19 mouse cellular contexts compared by ENCODE assay signal in genomic region chr4:95376386-95376785, GRCm38 (mm10).
DNase-seq lines count a peak whose midpoint lies in the region; ATAC-seq and TF ChIP-seq lines count a peak whose summit lies in the region.
"Had no signal": no experiment of that assay in that cellular context is flagged by ENCODE, and none has a peak within 500 bp of the region (broad histone marks: within the 10 kb centered on the region; RNA-seq: fewer than 3 reads in every experiment).

No protein-coding gene starts in this region.

- H3K27ac ChIP-seq in layer of hippocampus, adult 2 months: peak overlapping the region; percentile 74; the same call in 1 of the 2 replicates
- peak overlapping the region; percentile 59 for H3K27ac ChIP-seq in embryonic facial prominence, embryonic 10.5 days (replicated peaks)
- 0 out of 2 replicates have a peak overlapping the region, but pooled peaks have one; percentile 29 for H3K27ac ChIP-seq in embryonic facial prominence, embryonic 15.5 days (replicated peaks)
- peak overlapping the region; percentile 69; the same call in 1 of the 2 replicates for H3K27ac ChIP-seq in stomach, embryonic 15.5 days
- H3K27ac ChIP-seq in liver, embryonic 11.5 days (ENCODE audit: low read depth, low read length): no peak overlapping the region
- H3K27ac ChIP-seq: embryonic facial prominence, embryonic 13.5 days; heart, embryonic 13.5 days; hindbrain, embryonic 13.5 days; midbrain, embryonic 13.5 days had no signal

- H3K9me3 ChIP-seq in embryonic facial prominence, embryonic 10.5 days: no peaks in the 10 kb centered on the region
- H3K9me3 ChIP-seq in embryonic facial prominence, embryonic 15.5 days (replicated peaks): no peaks in the 10 kb centered on the region
- H3K9me3 ChIP-seq in stomach, embryonic 15.5 days: no peaks in the 10 kb centered on the region
- no peaks in the 10 kb centered on the region for H3K9me3 ChIP-seq in liver, embryonic 11.5 days (ENCODE audit: control insufficient read depth, low read length)
- H3K9me3 ChIP-seq: embryonic facial prominence, embryonic 13.5 days; heart, embryonic 13.5 days; hindbrain, embryonic 13.5 days; midbrain, embryonic 13.5 days had no signal

- no peaks in the 10 kb centered on the region for H3K36me3 ChIP-seq in embryonic facial prominence, embryonic 10.5 days (replicated peaks)
- H3K36me3 ChIP-seq in embryonic facial prominence, embryonic 15.5 days: no peaks in the 10 kb centered on the region
- H3K36me3 ChIP-seq in stomach, embryonic 15.5 days: no peaks in the 10 kb centered on the region
- no peaks in the 10 kb centered on the region for H3K36me3 ChIP-seq in liver, embryonic 11.5 days (ENCODE audit: control insufficient read depth, insufficient read depth, low read length)
- H3K36me3 ChIP-seq: embryonic facial prominence, embryonic 13.5 days; heart, embryonic 13.5 days; hindbrain, embryonic 13.5 days; midbrain, embryonic 13.5 days had no signal

- H3K9ac ChIP-seq in embryonic facial prominence, embryonic 15.5 days: no peak overlapping the region
- no peak overlapping the region for H3K9ac ChIP-seq in stomach, embryonic 15.5 days
- H3K9ac ChIP-seq in liver, embryonic 11.5 days (ENCODE audit: low read depth, low read length): no peak overlapping the region
- H3K9ac ChIP-seq: embryonic facial prominence, embryonic 13.5 days; forebrain, postnatal 0 days; heart, embryonic 13.5 days; hindbrain, embryonic 13.5 days; midbrain, embryonic 13.5 days had no signal

- H3K4me1 ChIP-seq in embryonic facial prominence, embryonic 10.5 days: peaks cover 21% of the 10 kb centered on the region
- H3K4me1 ChIP-seq in embryonic facial prominence, embryonic 15.5 days: peaks cover 14% of the 10 kb centered on the region
- no peaks in the 10 kb centered on the region for H3K4me1 ChIP-seq in stomach, embryonic 15.5 days
- H3K4me1 ChIP-seq in liver, embryonic 11.5 days (replicated peaks; ENCODE audit: control insufficient read depth, insufficient read depth, low read length): no peaks in the 10 kb centered on the region

- no peaks in the 10 kb centered on the region for H3K27me3 ChIP-seq in embryonic facial prominence, embryonic 10.5 days (replicated peaks; ENCODE audit: low read depth, poor library complexity, severe bottlenecking)
- no peaks in the 10 kb centered on the region for H3K27me3 ChIP-seq in embryonic facial prominence, embryonic 15.5 days
- no peaks in the 10 kb centered on the region for H3K27me3 ChIP-seq in stomach, embryonic 15.5 days (replicated peaks)
- H3K27me3 ChIP-seq in liver, embryonic 11.5 days (replicated peaks; ENCODE audit: control insufficient read depth, insufficient read depth, low read length): no peaks in the 10 kb centered on the region
- H3K27me3 ChIP-seq: embryonic facial prominence, embryonic 13.5 days; heart, embryonic 13.5 days; hindbrain, embryonic 13.5 days; midbrain, embryonic 13.5 days had no signal

- H3K4me2 ChIP-seq in embryonic facial prominence, embryonic 15.5 days (replicated peaks): no peak overlapping the region
- H3K4me2 ChIP-seq in stomach, embryonic 15.5 days: no peak overlapping the region
- no peak overlapping the region for H3K4me2 ChIP-seq in liver, embryonic 11.5 days
- H3K4me2 ChIP-seq: embryonic facial prominence, embryonic 13.5 days; heart, embryonic 13.5 days; hindbrain, embryonic 13.5 days; midbrain, embryonic 13.5 days had no signal

- 41% methylated on average over 5 of the region's 5 CpGs for WGBS in embryonic facial prominence, embryonic 10.5 days
- WGBS in embryonic facial prominence, embryonic 15.5 days: 38% methylated on average over 5 of the region's 5 CpGs
- WGBS in stomach, embryonic 15.5 days: 32% methylated on average over 5 of the region's 5 CpGs
- WGBS in liver, embryonic 11.5 days: 70% methylated on average over 5 of the region's 5 CpGs

- no peak for ATAC-seq in embryonic facial prominence, embryonic 15.5 days (ENCODE audit: insufficient number of reproducible peaks, low FRiP score, low TSS enrichment, low read depth)
- ATAC-seq in stomach, embryonic 15.5 days (ENCODE audit: insufficient read depth, low FRiP score, low read depth): no peak
- ATAC-seq in liver, embryonic 11.5 days (replicated peaks; ENCODE audit: low FRiP score): no peak
- no peak for ATAC-seq in activated CD4-positive, CD25-positive, alpha-beta regulatory T cell, adult 4 months
- ATAC-seq: forebrain, postnatal 0 days had no signal

- H3K4me3 ChIP-seq in layer of hippocampus, adult 2 months: no peak overlapping the region
- H3K4me3 ChIP-seq in embryonic facial prominence, embryonic 10.5 days: no peak overlapping the region
- no peak overlapping the region for H3K4me3 ChIP-seq in embryonic facial prominence, embryonic 15.5 days (replicated peaks)
- H3K4me3 ChIP-seq in stomach, embryonic 15.5 days (replicated peaks): no peak overlapping the region
- no peak overlapping the region for H3K4me3 ChIP-seq in liver, embryonic 11.5 days (ENCODE audit: low read depth, low read length)
- H3K4me3 ChIP-seq: embryonic facial prominence, embryonic 13.5 days; heart, embryonic 13.5 days; hindbrain, embryonic 13.5 days; midbrain, embryonic 13.5 days; myocyte had no signal

- no peak for DNase-seq in layer of hippocampus, adult 2 months (ENCODE audit: low spot score in 2 of 2)
- no peak for DNase-seq in layer of hippocampus, adult 11-12 months (ENCODE audit: low spot score)
- peak; percentile 53 for DNase-seq in embryonic facial prominence, embryonic 10.5 days (ENCODE audit: low spot score)
- no peak for DNase-seq in liver, embryonic 11.5 days (ENCODE audit: low spot score)
- DNase-seq: adrenal gland, adult 8-10 months; cerebellum, adult 9-10 months; forebrain, postnatal 0 days; kidney, adult 11 months; kidney, postnatal 10 days; lung, adult 18-20 months; spleen, adult 18-20 months had no signal

- TF ChIP-seq CTCF in layer of hippocampus, adult 2 months (conservative IDR thresholded peaks at IDR 0.05): no peak
